Mouse (Mus musculus) heart, embryonic 11.5 days (tissue): ENCODE results near the gene Nav2. TPM values are rescaled to one million over a fixed set of nuclear protein-coding genes. Genes with fewer than 3 reads are reported as not detected.

ENCODE experiments used
- ATAC-seq: fragments of 200-750 bp; cut with Nextera tagmentation; replicated peaks from 2 replicates; pipeline ENCODE4 v1.8.0; 2017; ENCODE audit warnings: moderate library complexity; ENCODE audit not compliant: insufficient number of reproducible peaks, low FRiP score, low TSS enrichment
- H3K27ac ChIP-seq: fragments of 300-500 bp; sonication (generic); 2 replicates; pipeline ENCODE4 v1.5.1; 2014; ENCODE audit warnings: mild to moderate bottlenecking, low read depth, low read length
- H3K27me3 ChIP-seq: fragments of 300-500 bp; sonication (generic); 2 replicates; pipeline ENCODE4 v1.6.1; 2014; ENCODE audit warnings: mild to moderate bottlenecking, low read length, mixed read lengths; ENCODE audit not compliant: control insufficient read depth, insufficient read depth
- H3K36me3 ChIP-seq: fragments of 300-500 bp; sonication (generic); 2 replicates; pipeline ENCODE4 v1.6.1; 2014; ENCODE audit warnings: mild to moderate bottlenecking, low read length, moderate library complexity, mixed read lengths; ENCODE audit not compliant: control insufficient read depth, insufficient read depth
- H3K4me1 ChIP-seq: fragments of 300-500 bp; sonication (generic); 2 replicates; pipeline ENCODE4 v1.6.1; 2014; ENCODE audit warnings: low read length; ENCODE audit not compliant: control insufficient read depth, insufficient read depth
- H3K4me2 ChIP-seq: fragments of 300-500 bp; sonication (generic); 2 replicates; pipeline ENCODE4 v1.6.1; 2014; ENCODE audit warnings: mild to moderate bottlenecking, moderate library complexity
- H3K4me3 ChIP-seq: fragments of 300-500 bp; sonication (generic); 2 replicates; pipeline ENCODE4 v1.5.1; 2014; ENCODE audit warnings: low read depth, low read length
- H3K9ac ChIP-seq: fragments of 300-500 bp; sonication (generic); 2 replicates; pipeline ENCODE4 v1.6.1; 2014; ENCODE audit warnings: mild to moderate bottlenecking, low read depth, low read length, moderate library complexity
- H3K9me3 ChIP-seq: fragments of 300-500 bp; sonication (generic); replicated peaks from 2 replicates; pipeline ENCODE4 v1.6.1; 2016; ENCODE audit warnings: low read length; ENCODE audit not compliant: control insufficient read depth
- WGBS: fragments of 180-500 bp; shearing (Covaris S2); extraction: QIAGEN DNeasy Blood & Tissue Kit; methylation state at CpG from one replicate; pipeline ENCODE4 v1.1.7; 2014; ENCODE audit not compliant: insufficient replicate concordance; 5-methylcytosine and 5-hydroxymethylcytosine counted together
- polyA plus RNA-seq: library from polyadenylated mRNA; unstranded; fragments of >200 nt; fragmentation: Nextera tagmentation; extraction: Ambion mirVana; gene quantifications from 2 replicates; pipeline ENCODE4 v1.2.1, GENCODE M21; 2014

Gene Nav2
- polyA plus RNA-seq, 1 experiment from 2014 or later, result 32.2 TPM

DNA sequence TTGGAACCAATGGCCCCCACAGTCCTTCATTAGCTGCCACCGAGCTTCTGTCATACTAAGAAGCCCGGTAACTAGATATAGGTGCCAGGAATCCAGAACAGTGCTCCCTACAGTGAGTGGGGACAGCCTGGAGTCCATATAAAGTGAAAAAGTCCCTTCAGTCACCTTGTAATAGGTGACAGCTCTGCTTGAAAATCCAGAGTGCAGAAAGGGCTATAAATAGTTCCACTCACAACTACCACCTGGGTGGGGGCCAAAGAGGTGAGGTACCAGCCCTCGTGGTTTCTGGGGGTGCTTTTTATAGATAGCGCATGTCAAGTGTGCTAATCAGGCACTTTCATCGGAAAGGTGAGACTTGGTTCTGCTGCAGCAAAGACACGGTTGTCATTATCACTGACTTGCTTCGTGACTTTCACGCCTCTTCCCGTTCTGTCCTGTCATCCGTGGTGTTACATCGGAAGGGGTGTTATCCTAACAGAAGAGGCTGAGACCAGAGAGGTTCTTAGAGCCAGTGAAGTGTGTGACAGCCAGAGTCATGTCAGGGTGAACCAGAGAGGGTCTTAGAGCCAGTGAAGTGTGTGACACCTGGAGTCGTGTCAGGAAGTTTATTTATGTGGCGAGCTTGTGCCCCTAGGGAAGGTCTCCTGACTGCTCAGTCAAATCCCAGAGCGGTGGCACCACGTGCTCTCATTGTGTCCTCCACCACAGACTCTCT lies 179.8 kb downstream of the Nav2 start:
- Histone ChIP-seq H3K36me3 (no peaks in the 10 kb centered on the region), H3K27ac (peak overlapping the region; percentile 80), H3K9me3 (no peaks in the 10 kb centered on the region), H3K4me1 (peaks cover 42% of the 10 kb centered on the region), H3K4me2 (no peak overlapping the region; the same call in 1 of the 2 replicates), H3K27me3 (no peaks in the 10 kb centered on the region; the same call in 1 of the 2 replicates), H3K4me3 (no peak overlapping the region), H3K9ac (no peak overlapping the region)
- 34% methylated on average over 15 of the region's 15 CpGs for WGBS
- ATAC-seq, result peak; percentile 76

- no peak overlapping the region for H3K4me2 ChIP-seq
- ATAC-seq, result no peak
- no peak overlapping the region for H3K27ac ChIP-seq
- H3K36me3 ChIP-seq, result no peaks in the 10 kb centered on the region
- H3K4me1 ChIP-seq, result peaks cover 24% of the 10 kb centered on the region
- no peaks in the 10 kb centered on the region; the same call in 1 of the 2 replicates for H3K27me3 ChIP-seq
- no peaks in the 10 kb centered on the region for H3K9me3 ChIP-seq
- H3K9ac ChIP-seq, result no peak overlapping the region
- no peak overlapping the region for H3K4me3 ChIP-seq
- WGBS, result 34% methylated on average over 5 of the region's 5 CpGs
Measured at GRCm38 (mm10) chr7:49091371-49091770, 182.9 kb downstream of the Nav2 start.

DNA sequence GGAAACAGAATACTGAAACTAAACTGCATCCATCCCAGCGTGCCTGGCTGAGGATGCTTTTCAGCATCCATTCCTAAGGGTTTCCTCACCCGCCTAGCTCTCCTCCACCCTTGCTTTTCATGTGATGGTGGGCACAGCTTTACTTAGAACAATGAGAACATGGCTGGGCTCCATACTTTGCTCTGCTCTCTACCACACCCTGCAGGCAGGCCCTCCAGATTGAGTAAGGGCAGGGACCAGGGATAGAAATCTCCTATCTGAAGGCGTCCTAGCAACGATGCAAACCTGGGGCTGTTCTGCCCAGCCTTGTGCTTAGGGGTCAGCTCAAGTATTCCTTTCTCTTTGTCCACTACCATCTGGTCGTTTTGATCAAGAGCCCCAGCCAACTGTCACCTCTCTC lies 183.4 kb downstream of the Nav2 start:
- Histone ChIP-seq H3K27me3 (no peaks in the 10 kb centered on the region; the same call in 1 of the 2 replicates), H3K4me3 (no peak overlapping the region), H3K9me3 (no peaks in the 10 kb centered on the region), H3K27ac (no peak overlapping the region), H3K4me2 (no peak overlapping the region), H3K4me1 (peaks cover 19% of the 10 kb centered on the region), H3K9ac (no peak overlapping the region), H3K36me3 (no peaks in the 10 kb centered on the region)
- ATAC-seq, result no peak
- 51% methylated on average over 5 of the region's 5 CpGs for WGBS

- ATAC-seq, result no peak
- Histone ChIP-seq H3K9me3 (no peaks in the 10 kb centered on the region), H3K27ac (no peak overlapping the region), H3K4me3 (no peak overlapping the region), H3K9ac (no peak overlapping the region), H3K4me1 (peaks cover 10% of the 10 kb centered on the region), H3K27me3 (no peaks in the 10 kb centered on the region; the same call in 1 of the 2 replicates), H3K36me3 (no peaks in the 10 kb centered on the region), H3K4me2 (no peak overlapping the region)
- WGBS, result 67% methylated on average over 6 of the region's 6 CpGs
Measured at GRCm38 (mm10) chr7:49093596-49093995, 185.1 kb downstream of the Nav2 start.

DNA sequence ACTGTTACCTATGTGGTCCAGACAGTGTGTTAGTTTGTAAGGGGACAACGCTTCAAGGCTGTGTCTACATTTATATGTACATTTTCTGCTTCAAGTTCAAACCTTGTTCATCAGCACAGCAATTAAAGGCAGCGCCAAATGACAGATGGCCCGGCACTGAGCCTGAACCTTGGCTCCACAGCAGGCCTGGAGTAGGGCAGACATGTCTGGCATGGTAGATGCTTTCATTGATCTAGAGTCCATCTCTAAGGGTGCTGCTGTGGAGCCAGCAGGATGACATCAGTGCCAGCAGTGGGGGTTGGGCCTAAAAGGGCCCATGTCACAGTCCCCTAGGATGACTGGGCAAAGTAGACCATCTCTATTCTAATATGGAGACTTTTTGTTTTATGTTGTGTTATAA lies 186.0 kb downstream of the Nav2 start:
- 90% methylated on average over 3 of the region's 3 CpGs for WGBS
- no peaks in the 10 kb centered on the region for H3K36me3 ChIP-seq
- no peak overlapping the region for H3K9ac ChIP-seq
- no peak overlapping the region for H3K4me3 ChIP-seq
- H3K4me1 ChIP-seq, result peaks cover 6% of the 10 kb centered on the region
- ATAC-seq, result no peak
- no peaks in the 10 kb centered on the region; the same call in 1 of the 2 replicates for H3K27me3 ChIP-seq
- H3K9me3 ChIP-seq, result no peaks in the 10 kb centered on the region
- H3K27ac ChIP-seq, result no peak overlapping the region
- H3K4me2 ChIP-seq, result no peak overlapping the region

- Histone ChIP-seq H3K36me3 (no peaks in the 10 kb centered on the region), H3K9ac (no peak overlapping the region), H3K27me3 (no peaks in the 10 kb centered on the region), H3K9me3 (no peaks in the 10 kb centered on the region), H3K4me2 (no peak overlapping the region), H3K4me1 (0 out of 2 replicates have a peak, but pooled peaks cover 3% of the 10 kb centered on the region), H3K27ac (no peak overlapping the region), H3K4me3 (no peak overlapping the region)
- 81% methylated on average over 1 of the region's 1 CpGs for WGBS
- no peak for ATAC-seq
Measured at GRCm38 (mm10) chr7:49101291-49101690, 192.8 kb downstream of the Nav2 start.

GRCm38 (mm10) chr7:49102223-49102622 lies 193.7 kb downstream of the Nav2 start:
- no peak for ATAC-seq

GRCm38 (mm10) chr7:49104376-49104775 lies 195.9 kb downstream of the Nav2 start:
- no peak overlapping the region for H3K4me3 ChIP-seq
- H3K4me1 ChIP-seq, result peaks cover 7% of the 10 kb centered on the region; the same call in 1 of the 2 replicates
- WGBS, result 62% methylated on average over 8 of the region's 8 CpGs
- H3K36me3 ChIP-seq, result no peaks in the 10 kb centered on the region
- ATAC-seq, result peak; percentile 76
- H3K9ac ChIP-seq, result no peak overlapping the region
- no peaks in the 10 kb centered on the region for H3K27me3 ChIP-seq
- H3K4me2 ChIP-seq, result no peak overlapping the region
- no peaks in the 10 kb centered on the region for H3K9me3 ChIP-seq
- H3K27ac ChIP-seq, result no peak overlapping the region

More at GRCm38 (mm10) chr7:49102223-49102622, 193.7 kb downstream of the Nav2 start:
- Histone ChIP-seq H3K4me1 (peaks cover 7% of the 10 kb centered on the region; the same call in 1 of the 2 replicates), H3K4me2 (no peak overlapping the region), H3K27ac (no peak overlapping the region), H3K36me3 (no peaks in the 10 kb centered on the region), H3K9ac (no peak overlapping the region), H3K9me3 (no peaks in the 10 kb centered on the region), H3K4me3 (no peak overlapping the region), H3K27me3 (no peaks in the 10 kb centered on the region)
- WGBS, result 89% methylated on average over 3 of the region's 3 CpGs

DNA sequence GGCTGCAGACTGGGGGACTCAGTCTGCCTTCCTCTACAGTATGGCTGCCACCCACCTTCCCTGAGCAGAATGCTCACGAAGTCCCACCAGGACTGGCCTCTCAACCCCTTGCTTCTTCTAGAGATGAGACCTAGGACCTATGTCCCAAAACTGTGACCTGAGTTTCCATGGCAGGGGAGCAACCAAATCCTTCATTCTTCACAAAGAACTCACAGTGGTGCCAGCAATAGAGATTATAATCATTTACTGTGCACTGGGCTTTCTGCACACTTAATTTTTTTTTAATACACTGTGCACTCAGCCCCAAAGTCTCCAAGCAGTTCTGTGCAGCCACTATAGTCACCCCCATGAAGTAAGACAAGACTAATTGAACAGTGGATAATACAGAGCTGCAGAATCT lies 196.3 kb downstream of the Nav2 start:
- Histone ChIP-seq H3K36me3 (no peaks in the 10 kb centered on the region), H3K9ac (no peak overlapping the region), H3K4me3 (no peak overlapping the region), H3K27ac (no peak overlapping the region), H3K27me3 (no peaks in the 10 kb centered on the region), H3K4me1 (peaks cover 7% of the 10 kb centered on the region; the same call in 1 of the 2 replicates), H3K4me2 (no peak overlapping the region), H3K9me3 (no peaks in the 10 kb centered on the region)
- ATAC-seq, result no peak
- 67% methylated on average over 1 of the region's 1 CpGs for WGBS
